Mouse (Mus musculus): ENCODE data around the gene Hint1. TPM values are rescaled to one million over a fixed set of nuclear protein-coding genes. Genes with fewer than 3 reads are reported as not detected.

Hint1 gene
- polyA plus RNA-seq, 1 experiment from 2014 or later = 971 TPM

DNA sequence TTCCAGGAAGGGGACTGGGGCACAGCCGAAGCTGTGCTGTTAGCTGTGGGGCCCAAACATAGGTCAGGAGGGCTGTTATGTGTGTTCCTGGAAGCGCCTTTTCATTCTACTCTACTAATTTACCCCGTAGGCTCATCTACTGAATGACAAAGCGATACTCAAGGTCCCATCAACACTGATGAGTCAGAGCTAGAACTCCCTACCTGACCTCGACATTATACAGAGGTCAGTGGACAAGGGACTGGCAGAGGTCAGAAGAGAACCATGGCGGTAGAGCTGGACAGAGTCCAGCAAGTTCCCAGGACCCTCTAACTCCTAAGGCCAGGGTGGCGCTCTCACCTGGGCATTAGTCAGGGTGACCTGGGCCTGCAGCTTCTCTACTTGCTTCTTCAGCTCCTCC lies 51.3 kb downstream of the Hint1 start:
- Histone ChIP-seq H3K27me3 (no peaks in the 10 kb centered on the region), H3K4me3 (no peak overlapping the region), H3K4me1 (no peaks in the 10 kb centered on the region), H3K9me3 (replicated peaks) (no peaks in the 10 kb centered on the region), H3K9ac (no peak overlapping the region), H3K36me3 (ENCODE audit: poor library complexity, severe bottlenecking) (peaks cover 50% of the 10 kb centered on the region), H3K4me2 (no peak overlapping the region), H3K27ac (no peak overlapping the region)
- ATAC-seq = no peak
- 95% methylated on average over 7 of the region's 7 CpGs for WGBS

DNA sequence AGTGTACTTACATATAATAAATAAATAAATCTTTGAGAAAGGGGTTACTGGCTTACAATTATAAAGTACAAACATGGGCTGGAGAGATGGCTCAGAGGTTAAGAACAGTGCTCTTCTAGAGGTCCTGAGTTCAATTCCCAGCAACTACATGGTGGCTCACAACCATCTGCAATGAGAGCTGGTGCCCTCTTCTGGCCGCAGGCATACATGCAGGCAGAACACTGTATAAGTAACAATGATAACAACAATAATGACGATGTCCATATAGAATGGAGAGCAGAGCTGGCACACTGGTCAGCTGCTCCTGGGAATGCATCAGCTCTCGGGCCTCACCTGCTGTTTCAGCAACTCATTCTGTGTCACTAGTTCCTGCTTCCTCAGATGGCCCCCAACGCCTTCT lies 52.1 kb downstream of the Hint1 start:
- Histone ChIP-seq H3K9me3 (replicated peaks) (no peaks in the 10 kb centered on the region), H3K4me1 (no peaks in the 10 kb centered on the region), H3K27me3 (no peaks in the 10 kb centered on the region), H3K36me3 (ENCODE audit: poor library complexity, severe bottlenecking) (peaks cover 46% of the 10 kb centered on the region), H3K27ac (no peak overlapping the region), H3K4me3 (no peak overlapping the region), H3K4me2 (no peak overlapping the region), H3K9ac (no peak overlapping the region)
- ATAC-seq = no peak
- 85% methylated on average over 4 of the region's 4 CpGs for WGBS

Other genes starting within 250 kb of the Hint1 start
- gene Cdc42se2, start 78.7 kb upstream of the Hint1 start, polyA plus RNA-seq (2015; fragmentation: Nextera tagmentation; extraction: Ambion mirVana) = 204 and 230 TPM in 2 replicates
- gene Lyrm7, start 5.5 kb upstream of the Hint1 start, polyA plus RNA-seq (2015; fragmentation: Nextera tagmentation; extraction: Ambion mirVana) = 11.6 and 12.5 TPM in 2 replicates
- gene Gpx3, start 36.1 kb downstream of the Hint1 start, polyA plus RNA-seq (2015; fragmentation: Nextera tagmentation; extraction: Ambion mirVana) = 17.9 and 20.8 TPM in 2 replicates
- gene Tnip1, start 96.5 kb downstream of the Hint1 start, polyA plus RNA-seq (2015; fragmentation: Nextera tagmentation; extraction: Ambion mirVana) = 10.4 and 10.8 TPM in 2 replicates
- 28.2 and 29.6 TPM in 2 replicates for gene Anxa6, start 167.1 kb downstream of the Hint1 start, polyA plus RNA-seq (2015; fragmentation: Nextera tagmentation; extraction: Ambion mirVana)
- 0.23 and 0.43 TPM in 2 replicates for gene Ccdc69, start 211.7 kb downstream of the Hint1 start, polyA plus RNA-seq (2015; fragmentation: Nextera tagmentation; extraction: Ambion mirVana)
- gene Gm2a, start 231.7 kb downstream of the Hint1 start, polyA plus RNA-seq (2015; fragmentation: Nextera tagmentation; extraction: Ambion mirVana) = 11.5 and 12.5 TPM in 2 replicates